Mouse (Mus musculus): ENCODE measurements around the gene Fgfr2.

GRCm38 (mm10) chr7:132094666-132095065, 1028.5 kb downstream of the Fgfr2 start:
- TF ChIP-seq EP300 (IDR thresholded peaks at IDR 0.05), result no peak
- no peak for TF ChIP-seq CTCF (IDR thresholded peaks at IDR 0.05)
